Mouse (Mus musculus): ENCODE results near the gene Olfm3.

- TF ChIP-seq CTCF (IDR thresholded peaks at IDR 0.05; ENCODE audit: low read depth, low read length): no peak
- no peak for TF ChIP-seq POLR2AphosphoS5 (IDR thresholded peaks at IDR 0.05; ENCODE audit: insufficient replicate concordance, low read depth, low read length)
These were observed 5.0 kb downstream of the Olfm3 start for GRCm38 (mm10) chr3:114908846-114909245.
